Mouse (Mus musculus) WW6 (cell line): ENCODE results near the gene Snai3.
A peak's percentile ranks its signal among the peaks of the same experiment; 100 is the strongest.

ENCODE experiments used
- DNase-seq: peaks from one replicate; pipeline ENCODE4 v3.0.0-alpha.2; 2013; ENCODE audit warnings: low read depth, low spot score

Snai3 gene

GRCm38 (mm10) chr8:122459990-122460389, 543 bp downstream of the Snai3 start:
- no peak for DNase-seq

- DNase-seq, result no peak
Measured at GRCm38 (mm10) chr8:122459218-122459900, 1.2 kb downstream of the Snai3 start.

GRCm38 (mm10) chr8:122457171-122457570, 3.4 kb downstream of the Snai3 start:
- no peak for DNase-seq

GRCm38 (mm10) chr8:122454409-122454808, 6.1 kb downstream of the Snai3 start:
- DNase-seq, result no peak

GRCm38 (mm10) chr8:122452154-122452553, 8.4 kb downstream of the Snai3 start:
- DNase-seq, result no peak

GRCm38 (mm10) chr8:122451161-122451703, 9.3 kb downstream of the Snai3 start:
- no peak for DNase-seq

GRCm38 (mm10) chr8:122445203-122445602, 15.3 kb downstream of the Snai3 start:
- no peak for DNase-seq

- DNase-seq, result no peak
Measured at GRCm38 (mm10) chr8:122444058-122444748, 16.3 kb downstream of the Snai3 start.

GRCm38 (mm10) chr8:122443262-122444006, 17.1 kb downstream of the Snai3 start, which contains the start of gene Mvd:
TSS of gene Mvd (minus strand) at chr8:122443422.
- peak; percentile 98 for DNase-seq

- DNase-seq, result no peak
Measured at GRCm38 (mm10) chr8:122442781-122443180, 17.8 kb downstream of the Snai3 start.

GRCm38 (mm10) chr8:122442356-122442755, 18.2 kb downstream of the Snai3 start:
- DNase-seq, result no peak

GRCm38 (mm10) chr8:122441326-122441725, 19.2 kb downstream of the Snai3 start:
- DNase-seq, result no peak

GRCm38 (mm10) chr8:122439336-122439735, 21.2 kb downstream of the Snai3 start:
- DNase-seq, result no peak

- no peak for DNase-seq
Measured at GRCm38 (mm10) chr8:122437708-122438331, 22.7 kb downstream of the Snai3 start.

- DNase-seq, result no peak
Measured at GRCm38 (mm10) chr8:122436586-122437125, 23.9 kb downstream of the Snai3 start.

GRCm38 (mm10) chr8:122436146-122436545, 24.4 kb downstream of the Snai3 start:
- no peak for DNase-seq

- DNase-seq, result no peak
Measured at GRCm38 (mm10) chr8:122435375-122435774, 25.2 kb downstream of the Snai3 start.

GRCm38 (mm10) chr8:122433269-122433905, 27.1 kb downstream of the Snai3 start:
- no peak for DNase-seq

- DNase-seq, result no peak
Measured at GRCm38 (mm10) chr8:122432443-122433268, 27.9 kb downstream of the Snai3 start, which contains the start of gene Cyba. TSS of gene Cyba (minus strand) at chr8:122432930.
